Mouse (Mus musculus): ENCODE results near the gene Slc2a4.

- no peak for TF ChIP-seq CTCF (IDR thresholded peaks at IDR 0.05; ENCODE audit: low read depth, low read length)
- TF ChIP-seq POLR2A (IDR thresholded peaks at IDR 0.05; ENCODE audit: borderline replicate concordance, low read depth, low read length) = no peak
Observed at GRCm38 (mm10) chr11:69901993-69902392, 46.0 kb downstream of the Slc2a4 start.
